Comparison of ENCODE assay signal across 26 mouse cellular contexts in the genomic region with DNA sequence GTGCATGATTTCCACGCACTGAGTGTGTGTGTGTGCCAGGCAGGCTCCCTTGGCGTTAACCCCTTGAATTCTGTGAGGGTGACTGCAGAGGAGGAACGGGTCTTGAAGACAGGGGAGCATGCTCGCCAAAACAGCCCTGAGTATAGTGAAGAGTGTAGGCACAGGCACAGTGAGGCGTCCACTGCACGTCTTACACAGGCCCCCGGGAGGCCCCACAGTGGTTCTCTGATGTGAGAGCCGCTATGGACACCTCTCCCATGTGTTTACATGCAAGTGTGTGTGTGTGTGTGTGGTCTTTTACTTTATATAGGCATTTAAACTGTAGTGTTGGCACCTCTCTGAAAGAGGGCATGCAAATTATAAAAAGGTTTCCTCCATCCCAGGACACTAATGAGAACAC. TPM values are rescaled to one million over a fixed set of nuclear protein-coding genes. Genes with fewer than 3 reads are reported as not detected.
DNase-seq lines count a peak whose midpoint lies in the region; ATAC-seq and TF ChIP-seq lines count a peak whose summit lies in the region.
"Had no signal": no experiment of that assay in that cellular context is flagged by ENCODE, and none has a peak within 500 bp of the region (broad histone marks: within the 10 kb centered on the region; RNA-seq: fewer than 3 reads in every experiment).

No protein-coding gene starts in this region.

- H3K4me1 ChIP-seq in forebrain, embryonic 14.5 days (ENCODE audit: control insufficient read depth, insufficient read depth, low read length) = no peaks in the 10 kb centered on the region
- H3K4me1 ChIP-seq in forebrain, postnatal 0 days (ENCODE audit: insufficient read depth) = no peaks in the 10 kb centered on the region
- 0 out of 2 replicates have a peak, but pooled peaks cover 3% of the 10 kb centered on the region for H3K4me1 ChIP-seq in kidney, embryonic 14.5 days (ENCODE audit: control insufficient read depth, insufficient read depth, low read length)
- no peaks in the 10 kb centered on the region for H3K4me1 ChIP-seq in lung, embryonic 14.5 days (ENCODE audit: insufficient read depth)
- H3K4me1 ChIP-seq in midbrain, embryonic 16.5 days (ENCODE audit: control insufficient read depth, insufficient read depth, low read length) = no peaks in the 10 kb centered on the region
- H3K4me1 ChIP-seq in midbrain, embryonic 14.5 days (ENCODE audit: control insufficient read depth, insufficient read depth, low read length) = no peaks in the 10 kb centered on the region
- H3K4me1 ChIP-seq: embryonic facial prominence, embryonic 15.5 days; heart, embryonic 12.5 days had no signal

- H3K4me3 ChIP-seq in forebrain, embryonic 14.5 days (ENCODE audit: low read depth, low read length) = no peak overlapping the region
- no peak overlapping the region for H3K4me3 ChIP-seq in forebrain, postnatal 0 days (ENCODE audit: low read depth, low read length)
- H3K4me3 ChIP-seq in kidney, embryonic 14.5 days (ENCODE audit: low read length) = no peak overlapping the region
- H3K4me3 ChIP-seq in lung, embryonic 14.5 days (ENCODE audit: low read depth, low read length) = no peak overlapping the region
- H3K4me3 ChIP-seq in midbrain, embryonic 16.5 days (ENCODE audit: low read depth, low read length) = no peak overlapping the region
- H3K4me3 ChIP-seq in midbrain, embryonic 14.5 days (replicated peaks; ENCODE audit: low read depth, low read length) = no peak overlapping the region
- H3K4me3 ChIP-seq: embryonic facial prominence, embryonic 15.5 days; erythroblast, embryonic 14.5 days; gastrocnemius, adult 2 months; heart, embryonic 12.5 days had no signal

- peak; percentile 25; the same call in 1 of the 2 replicates for ATAC-seq in forebrain, embryonic 14.5 days
- no peak for ATAC-seq in forebrain, postnatal 0 days
- 0 out of 2 replicates have a peak, but pooled peaks have one; percentile 19 for ATAC-seq in kidney, embryonic 14.5 days (ENCODE audit: low FRiP score, low TSS enrichment)
- ATAC-seq in lung, embryonic 14.5 days (ENCODE audit: insufficient read depth) = peak; percentile 19; the same call in 1 of the 2 replicates
- ATAC-seq in midbrain, embryonic 16.5 days = 0 out of 2 replicates have a peak, but pooled peaks have one; percentile 39
- ATAC-seq in midbrain, embryonic 14.5 days (ENCODE audit: low FRiP score, low TSS enrichment) = no peak

- no peaks in the 10 kb centered on the region for H3K27me3 ChIP-seq in forebrain, embryonic 14.5 days (replicated peaks; ENCODE audit: control insufficient read depth, insufficient read depth, low read length)
- H3K27me3 ChIP-seq in forebrain, postnatal 0 days (ENCODE audit: insufficient read depth, low read length) = no peaks in the 10 kb centered on the region
- H3K27me3 ChIP-seq in kidney, embryonic 14.5 days (ENCODE audit: control insufficient read depth, insufficient read depth, low read length) = no peaks in the 10 kb centered on the region
- no peaks in the 10 kb centered on the region for H3K27me3 ChIP-seq in lung, embryonic 14.5 days (ENCODE audit: insufficient read depth, low read length)
- H3K27me3 ChIP-seq in midbrain, embryonic 16.5 days (ENCODE audit: control insufficient read depth, insufficient read depth, low read depth, low read length) = no peaks in the 10 kb centered on the region
- H3K27me3 ChIP-seq in midbrain, embryonic 14.5 days (ENCODE audit: control insufficient read depth, insufficient read depth, low read length) = no peaks in the 10 kb centered on the region
- H3K27me3 ChIP-seq: embryonic facial prominence, embryonic 15.5 days; heart, embryonic 12.5 days had no signal

- H3K36me3 ChIP-seq in forebrain, embryonic 14.5 days (ENCODE audit: control insufficient read depth, insufficient read depth, low read length) = peaks cover 14% of the 10 kb centered on the region; the same call in 1 of the 2 replicates
- H3K36me3 ChIP-seq in forebrain, postnatal 0 days (ENCODE audit: insufficient read depth) = peaks cover 11% of the 10 kb centered on the region; the same call in 1 of the 2 replicates
- peaks cover 69% of the 10 kb centered on the region for H3K36me3 ChIP-seq in kidney, embryonic 14.5 days (ENCODE audit: control insufficient read depth, insufficient read depth, low read length)
- peaks cover 65% of the 10 kb centered on the region for H3K36me3 ChIP-seq in lung, embryonic 14.5 days (ENCODE audit: insufficient read depth)
- H3K36me3 ChIP-seq in midbrain, embryonic 16.5 days (ENCODE audit: control insufficient read depth, insufficient read depth, low read length) = peaks cover 3% of the 10 kb centered on the region; the same call in 1 of the 2 replicates
- peaks cover 10% of the 10 kb centered on the region; the same call in 1 of the 2 replicates for H3K36me3 ChIP-seq in midbrain, embryonic 14.5 days (ENCODE audit: control insufficient read depth, insufficient read depth, low read length)

- no peaks in the 10 kb centered on the region for H3K9me3 ChIP-seq in forebrain, embryonic 14.5 days (replicated peaks; ENCODE audit: control insufficient read depth, low read length)
- no peaks in the 10 kb centered on the region for H3K9me3 ChIP-seq in forebrain, postnatal 0 days (ENCODE audit: low read length)
- no peaks in the 10 kb centered on the region for H3K9me3 ChIP-seq in kidney, embryonic 14.5 days (ENCODE audit: control insufficient read depth, low read length)
- no peaks in the 10 kb centered on the region for H3K9me3 ChIP-seq in lung, embryonic 14.5 days (ENCODE audit: low read depth, low read length)
- no peaks in the 10 kb centered on the region for H3K9me3 ChIP-seq in midbrain, embryonic 16.5 days (replicated peaks; ENCODE audit: control insufficient read depth, low read length, poor library complexity, severe bottlenecking)
- H3K9me3 ChIP-seq in midbrain, embryonic 14.5 days (ENCODE audit: control insufficient read depth, low read length) = no peaks in the 10 kb centered on the region
- H3K9me3 ChIP-seq: embryonic facial prominence, embryonic 15.5 days; heart, embryonic 12.5 days had no signal

- WGBS in forebrain, embryonic 14.5 days = 83% methylated on average over 8 of the region's 8 CpGs
- WGBS in forebrain, postnatal 0 days = 79% methylated on average over 8 of the region's 8 CpGs
- 92% methylated on average over 8 of the region's 8 CpGs for WGBS in kidney, embryonic 14.5 days
- WGBS in lung, embryonic 14.5 days = 76% methylated on average over 8 of the region's 8 CpGs
- 89% methylated on average over 8 of the region's 8 CpGs for WGBS in midbrain, embryonic 16.5 days
- 87% methylated on average over 8 of the region's 8 CpGs for WGBS in midbrain, embryonic 14.5 days

- TF ChIP-seq CTCF in forebrain, postnatal 0 days (IDR thresholded peaks at IDR 0.05; ENCODE audit: low read depth) = no peak
- no peak for TF ChIP-seq CTCF in lung, embryonic 14.5 days (IDR thresholded peaks at IDR 0.05; ENCODE audit: low read depth)

- no peak overlapping the region for H3K9ac ChIP-seq in forebrain, embryonic 14.5 days (ENCODE audit: low read length)
- H3K9ac ChIP-seq in forebrain, postnatal 0 days = no peak overlapping the region
- H3K9ac ChIP-seq in kidney, embryonic 14.5 days (ENCODE audit: low read depth, low read length) = no peak overlapping the region
- H3K9ac ChIP-seq in lung, embryonic 14.5 days = no peak overlapping the region
- no peak overlapping the region for H3K9ac ChIP-seq in midbrain, embryonic 16.5 days (ENCODE audit: low read depth, low read length)
- no peak overlapping the region for H3K9ac ChIP-seq in midbrain, embryonic 14.5 days (replicated peaks; ENCODE audit: low read length)
- H3K9ac ChIP-seq: embryonic facial prominence, embryonic 15.5 days; heart, embryonic 12.5 days had no signal

- no peak overlapping the region for H3K4me2 ChIP-seq in forebrain, embryonic 14.5 days (ENCODE audit: low read length)
- no peak overlapping the region for H3K4me2 ChIP-seq in forebrain, postnatal 0 days (ENCODE audit: low read depth)
- no peak overlapping the region for H3K4me2 ChIP-seq in kidney, embryonic 14.5 days (replicated peaks; ENCODE audit: low read depth, low read length)
- no peak overlapping the region for H3K4me2 ChIP-seq in lung, embryonic 14.5 days
- no peak overlapping the region for H3K4me2 ChIP-seq in midbrain, embryonic 16.5 days (ENCODE audit: low read length)
- no peak overlapping the region for H3K4me2 ChIP-seq in midbrain, embryonic 14.5 days (ENCODE audit: low read length)
- H3K4me2 ChIP-seq: embryonic facial prominence, embryonic 15.5 days; heart, embryonic 12.5 days had no signal

- no peak overlapping the region for H3K27ac ChIP-seq in forebrain, embryonic 14.5 days (ENCODE audit: low read depth, low read length)
- no peak overlapping the region for H3K27ac ChIP-seq in forebrain, postnatal 0 days (ENCODE audit: low read depth, low read length)
- no peak overlapping the region for H3K27ac ChIP-seq in kidney, embryonic 14.5 days (ENCODE audit: low read depth, low read length)
- H3K27ac ChIP-seq in lung, embryonic 14.5 days (ENCODE audit: low read depth) = no peak overlapping the region
- no peak overlapping the region for H3K27ac ChIP-seq in midbrain, embryonic 16.5 days (ENCODE audit: low read length)
- no peak overlapping the region for H3K27ac ChIP-seq in midbrain, embryonic 14.5 days (replicated peaks; ENCODE audit: low read depth, low read length)
- H3K27ac ChIP-seq: embryonic facial prominence, embryonic 15.5 days; gastrocnemius, adult 2 months had no signal

- DNase-seq in forebrain, embryonic 14.5 days (ENCODE audit: low spot score) = no peak
- no peak for DNase-seq in forebrain, postnatal 0 days
- no peak for DNase-seq in kidney, postnatal 14 days
- no peak for DNase-seq in lung, embryonic 14.5 days
- DNase-seq in lung, postnatal 25 days (ENCODE audit: low spot score) = no peak
- DNase-seq in midbrain, embryonic 14.5 days = no peak

RNA-seq across cellular contexts. Expression of a gene that starts 42.3 kb away (rescaled TPM):
- polyA plus RNA-seq in forebrain, embryonic 14.5 days (2014; fragmentation: Nextera tagmentation; extraction: Ambion mirVana) = not detected in 2 replicates
- not detected in 2 replicates for total RNA-seq in forebrain, postnatal 0 days (2014; rRNA removed)
- polyA plus RNA-seq in forebrain, postnatal 0 days (2015; fragmentation: Nextera tagmentation; extraction: Ambion mirVana) = not detected in 2 replicates
- polyA plus RNA-seq in kidney, embryonic 14.5 days (2014; fragmentation: Nextera tagmentation; extraction: Ambion mirVana) = not detected in 2 replicates
- not detected in 2 replicates for polyA plus RNA-seq in lung, embryonic 14.5 days (2014; fragmentation: Nextera tagmentation; extraction: Ambion mirVana)
- polyA plus RNA-seq in midbrain, embryonic 16.5 days (2015; fragmentation: Nextera tagmentation; extraction: Ambion mirVana) = not detected in 2 replicates
- polyA plus RNA-seq in midbrain, embryonic 14.5 days (2014; fragmentation: Nextera tagmentation; extraction: Ambion mirVana) = not detected in 2 replicates
- total RNA-seq: adrenal gland, postnatal 4 days; common myeloid progenitor, adult 5-6 weeks; granulocyte monocyte progenitor cell, adult 5-6 weeks; heart, adult 8-10 months; heart, postnatal 25 days; MEL had no signal
- polyA plus RNA-seq: brain, embryonic 14.5 days; C2C12; embryonic facial prominence, embryonic 11.5 days; embryonic facial prominence, embryonic 15.5 days; erythroblast, embryonic 14.5 days; heart, embryonic 12.5 days; heart, embryonic 16.5 days; hindbrain, embryonic 11.5 days; hindbrain, embryonic 16.5 days had no signal

RNA-seq across cellular contexts. Expression of a gene that starts 44.6 kb away (rescaled TPM):
- not detected in 2 replicates for polyA plus RNA-seq in forebrain, embryonic 14.5 days (2014; fragmentation: Nextera tagmentation; extraction: Ambion mirVana)
- 0.46 TPM in 1 of 2 replicates, not detected in the other for total RNA-seq in forebrain, postnatal 0 days (2014; rRNA removed)
- polyA plus RNA-seq in forebrain, postnatal 0 days (2015; fragmentation: Nextera tagmentation; extraction: Ambion mirVana) = not detected in 2 replicates
- not detected in 2 replicates for polyA plus RNA-seq in kidney, embryonic 14.5 days (2014; fragmentation: Nextera tagmentation; extraction: Ambion mirVana)
- polyA plus RNA-seq in lung, embryonic 14.5 days (2014; fragmentation: Nextera tagmentation; extraction: Ambion mirVana) = not detected in 2 replicates
- not detected in 2 replicates for polyA plus RNA-seq in midbrain, embryonic 16.5 days (2015; fragmentation: Nextera tagmentation; extraction: Ambion mirVana)
- not detected in 2 replicates for polyA plus RNA-seq in midbrain, embryonic 14.5 days (2014; fragmentation: Nextera tagmentation; extraction: Ambion mirVana)
- total RNA-seq: adrenal gland, postnatal 10 days; adrenal gland, postnatal 4 days; common myeloid progenitor, adult 5-6 weeks; gastrocnemius, adult 2 months; gastrocnemius, postnatal 25 days; granulocyte monocyte progenitor cell, adult 5-6 weeks; heart, adult 8-10 months; heart, postnatal 25 days; MEL had no signal
- polyA plus RNA-seq: brain, embryonic 14.5 days; C2C12; embryonic facial prominence, embryonic 11.5 days; embryonic facial prominence, embryonic 15.5 days; erythroblast, embryonic 14.5 days; heart, embryonic 12.5 days; heart, embryonic 16.5 days; hindbrain, embryonic 11.5 days; hindbrain, embryonic 16.5 days had no signal

Comparison
In these comparisons a context has a peak if more than half of its experiments do, and no peak if none do; other contexts are left out.
1. ATAC-seq: peak in forebrain, embryonic 14.5 days (single experiment), kidney, embryonic 14.5 days (single experiment), lung, embryonic 14.5 days (single experiment) and midbrain, embryonic 16.5 days (single experiment); none in forebrain, postnatal 0 days (single experiment) and midbrain, embryonic 14.5 days (single experiment).